Comparison of ENCODE assay signal across 33 mouse cellular contexts in the genomic region with DNA sequence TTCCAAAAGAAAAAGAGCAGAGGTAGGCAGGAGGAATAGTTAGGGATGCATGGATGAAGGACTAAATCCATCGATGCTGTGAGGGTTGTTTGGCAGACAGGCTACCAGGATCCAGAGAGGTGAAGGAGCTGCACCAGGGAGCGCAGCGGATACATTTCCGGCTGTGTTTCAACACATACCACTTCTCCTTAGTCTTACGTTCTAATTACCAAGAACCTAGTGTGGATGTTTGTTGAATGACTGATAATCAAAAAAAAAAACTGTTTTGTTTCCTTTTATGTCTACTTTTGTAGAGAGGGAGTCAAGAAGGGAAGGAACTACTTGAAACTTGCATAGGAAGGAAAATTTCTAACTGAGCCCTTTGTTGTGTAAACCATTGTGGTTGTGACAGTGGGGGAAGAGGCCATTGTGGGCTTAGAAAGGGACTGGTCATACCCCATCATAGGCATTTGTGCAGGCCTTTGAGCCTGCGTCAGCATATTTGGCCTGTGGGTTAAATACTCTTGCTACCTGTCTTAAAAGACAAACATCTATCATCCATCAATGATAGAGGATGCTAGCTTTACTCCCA. TPM values are rescaled to one million over a fixed set of nuclear protein-coding genes. Genes with fewer than 3 reads are reported as not detected.
DNase-seq lines count a peak whose midpoint lies in the region; ATAC-seq lines count a peak whose summit lies in the region.
"Had no signal": no experiment of that assay in that cellular context is flagged by ENCODE, and none has a peak within 500 bp of the region (broad histone marks: within the 10 kb centered on the region; RNA-seq: fewer than 3 reads in every experiment).

No protein-coding gene starts in this region.

- no peaks in the 10 kb centered on the region for H3K36me3 ChIP-seq in liver, embryonic 13.5 days
- H3K36me3 ChIP-seq in liver, embryonic 11.5 days (ENCODE audit: control insufficient read depth, insufficient read depth, low read length), result no peaks in the 10 kb centered on the region
- no peaks in the 10 kb centered on the region for H3K36me3 ChIP-seq in forebrain, embryonic 15.5 days
- H3K36me3 ChIP-seq in midbrain, embryonic 13.5 days, result no peaks in the 10 kb centered on the region
- no peaks in the 10 kb centered on the region for H3K36me3 ChIP-seq in kidney, embryonic 14.5 days (ENCODE audit: control insufficient read depth, insufficient read depth, low read length)
- H3K36me3 ChIP-seq: G1E; heart, embryonic 15.5 days; hindbrain, embryonic 13.5 days had no signal

- no peaks in the 10 kb centered on the region for H3K9me3 ChIP-seq in liver, embryonic 13.5 days (replicated peaks)
- no peaks in the 10 kb centered on the region for H3K9me3 ChIP-seq in liver, embryonic 11.5 days (ENCODE audit: control insufficient read depth, low read length)
- H3K9me3 ChIP-seq in forebrain, embryonic 15.5 days, result no peaks in the 10 kb centered on the region
- no peaks in the 10 kb centered on the region for H3K9me3 ChIP-seq in midbrain, embryonic 13.5 days
- H3K9me3 ChIP-seq in kidney, embryonic 14.5 days (ENCODE audit: control insufficient read depth, low read length), result no peaks in the 10 kb centered on the region
- H3K9me3 ChIP-seq: G1E; heart, embryonic 15.5 days; hindbrain, embryonic 13.5 days had no signal

- no peak for ATAC-seq in liver, embryonic 13.5 days (ENCODE audit: low read depth)
- no peak for ATAC-seq in liver, embryonic 11.5 days (replicated peaks; ENCODE audit: low FRiP score)
- peak; percentile 62 for ATAC-seq in megakaryocyte, adult 5-6 weeks (ENCODE audit: poor library complexity, severe bottlenecking)
- no peak for ATAC-seq in forebrain, embryonic 15.5 days (replicated peaks)
- no peak for ATAC-seq in midbrain, embryonic 13.5 days
- no peak for ATAC-seq in kidney, embryonic 14.5 days (ENCODE audit: low FRiP score, low TSS enrichment)
- ATAC-seq: forebrain, embryonic 14.5 days; intestine, embryonic 16.5 days; midbrain, embryonic 16.5 days had no signal

- H3K9ac ChIP-seq in liver, embryonic 13.5 days, result no peak overlapping the region
- no peak overlapping the region for H3K9ac ChIP-seq in liver, embryonic 11.5 days (ENCODE audit: low read depth, low read length)
- no peak overlapping the region for H3K9ac ChIP-seq in forebrain, embryonic 15.5 days (replicated peaks)
- no peak overlapping the region for H3K9ac ChIP-seq in midbrain, embryonic 13.5 days (replicated peaks)
- H3K9ac ChIP-seq in kidney, embryonic 14.5 days (ENCODE audit: low read depth, low read length), result no peak overlapping the region
- H3K9ac ChIP-seq: heart, embryonic 15.5 days; hindbrain, embryonic 13.5 days had no signal

- peak overlapping the region; percentile 15; the same call in 1 of the 2 replicates for H3K27ac ChIP-seq in liver, embryonic 13.5 days
- no peak overlapping the region for H3K27ac ChIP-seq in liver, embryonic 11.5 days (ENCODE audit: low read depth, low read length)
- peak overlapping the region; percentile 5; the same call in 1 of the 2 replicates for H3K27ac ChIP-seq in brown adipose tissue, adult 24 weeks (replicated peaks; ENCODE audit: low read depth, low read length)
- no peak overlapping the region for H3K27ac ChIP-seq in forebrain, embryonic 15.5 days (replicated peaks)
- no peak overlapping the region for H3K27ac ChIP-seq in midbrain, embryonic 13.5 days
- H3K27ac ChIP-seq in kidney, embryonic 14.5 days (ENCODE audit: low read depth, low read length), result no peak overlapping the region
- H3K27ac ChIP-seq: heart, embryonic 15.5 days; hindbrain, embryonic 13.5 days; layer of hippocampus, adult 2 months; stomach, postnatal 0 days had no signal

- H3K4me2 ChIP-seq in liver, embryonic 13.5 days, result no peak overlapping the region
- H3K4me2 ChIP-seq in liver, embryonic 11.5 days, result no peak overlapping the region
- H3K4me2 ChIP-seq in forebrain, embryonic 15.5 days (replicated peaks), result no peak overlapping the region
- H3K4me2 ChIP-seq in midbrain, embryonic 13.5 days (replicated peaks), result no peak overlapping the region
- no peak overlapping the region for H3K4me2 ChIP-seq in kidney, embryonic 14.5 days (replicated peaks; ENCODE audit: low read depth, low read length)
- H3K4me2 ChIP-seq: heart, embryonic 15.5 days; hindbrain, embryonic 13.5 days had no signal

- no peak overlapping the region for H3K4me3 ChIP-seq in liver, embryonic 13.5 days (replicated peaks)
- H3K4me3 ChIP-seq in liver, embryonic 11.5 days (ENCODE audit: low read depth, low read length), result no peak overlapping the region
- H3K4me3 ChIP-seq in brown adipose tissue, adult 24 weeks (ENCODE audit: insufficient read depth, low read depth, low read length), result no peak overlapping the region
- no peak overlapping the region for H3K4me3 ChIP-seq in forebrain, embryonic 15.5 days
- H3K4me3 ChIP-seq in midbrain, embryonic 13.5 days (replicated peaks), result no peak overlapping the region
- no peak overlapping the region for H3K4me3 ChIP-seq in kidney, embryonic 14.5 days (ENCODE audit: low read length)
- H3K4me3 ChIP-seq: heart, embryonic 15.5 days; hindbrain, embryonic 13.5 days; layer of hippocampus, adult 2 months had no signal

- 66% methylated on average over 6 of the region's 6 CpGs for WGBS in liver, embryonic 13.5 days (ENCODE audit: insufficient replicate concordance)
- WGBS in liver, embryonic 11.5 days, result 70% methylated on average over 6 of the region's 6 CpGs
- WGBS in forebrain, embryonic 15.5 days, result 79% methylated on average over 6 of the region's 6 CpGs
- WGBS in midbrain, embryonic 13.5 days, result 87% methylated on average over 6 of the region's 6 CpGs
- WGBS in kidney, embryonic 14.5 days, result 87% methylated on average over 6 of the region's 6 CpGs

- DNase-seq in liver, embryonic 13.5 days, result no peak
- DNase-seq in liver, embryonic 11.5 days (ENCODE audit: low spot score), result no peak
- peak; percentile 76 for DNase-seq in 416B (ENCODE audit: low read depth)
- DNase-seq: adrenal gland, adult 2 months; cerebellum, adult 2 months; cerebellum, postnatal 36 days; gastrocnemius, postnatal 25 days; heart, postnatal 36 days; kidney, adult 9 months; kidney, postnatal 25 days; right cerebral cortex, adult 18-20 months; right cerebral cortex, postnatal 4 days; thymus, postnatal 4 days had no signal

- no peaks in the 10 kb centered on the region for H3K27me3 ChIP-seq in liver, embryonic 13.5 days
- no peaks in the 10 kb centered on the region for H3K27me3 ChIP-seq in liver, embryonic 11.5 days (replicated peaks; ENCODE audit: control insufficient read depth, insufficient read depth, low read length)
- no peaks in the 10 kb centered on the region for H3K27me3 ChIP-seq in forebrain, embryonic 15.5 days
- no peaks in the 10 kb centered on the region for H3K27me3 ChIP-seq in midbrain, embryonic 13.5 days
- H3K27me3 ChIP-seq in kidney, embryonic 14.5 days (ENCODE audit: control insufficient read depth, insufficient read depth, low read length), result no peaks in the 10 kb centered on the region
- H3K27me3 ChIP-seq: heart, embryonic 15.5 days; hindbrain, embryonic 13.5 days had no signal

- no peaks in the 10 kb centered on the region for H3K4me1 ChIP-seq in liver, embryonic 13.5 days (replicated peaks)
- no peaks in the 10 kb centered on the region for H3K4me1 ChIP-seq in liver, embryonic 11.5 days (replicated peaks; ENCODE audit: control insufficient read depth, insufficient read depth, low read length)
- no peaks in the 10 kb centered on the region for H3K4me1 ChIP-seq in brown adipose tissue, adult 24 weeks (ENCODE audit: control insufficient read depth, insufficient read depth, insufficient read length, low read length)
- no peaks in the 10 kb centered on the region for H3K4me1 ChIP-seq in forebrain, embryonic 15.5 days
- no peaks in the 10 kb centered on the region for H3K4me1 ChIP-seq in midbrain, embryonic 13.5 days (replicated peaks)
- H3K4me1 ChIP-seq in kidney, embryonic 14.5 days (ENCODE audit: control insufficient read depth, insufficient read depth, low read length), result no peaks in the 10 kb centered on the region
- H3K4me1 ChIP-seq: heart, embryonic 15.5 days; hindbrain, embryonic 13.5 days had no signal

RNA-seq across cellular contexts. Expression of a gene that starts 0.8 kb away (rescaled TPM):
- not detected in 2 replicates for polyA plus RNA-seq in liver, embryonic 13.5 days (2015; fragmentation: Nextera tagmentation; extraction: Ambion mirVana)
- not detected in 2 replicates for polyA plus RNA-seq in liver, embryonic 11.5 days (2014; fragmentation: Nextera tagmentation; extraction: Ambion mirVana)
- not detected in 2 replicates for polyA plus RNA-seq in brown adipose tissue, adult 24 weeks (2012; ENCODE audit: insufficient read depth, insufficient read length, missing spikeins)
- total RNA-seq in megakaryocyte, adult 5-6 weeks (2015), result 9.8 and 11.2 TPM in 2 replicates
- 0.81 and 2.3 TPM in 2 replicates for total RNA-seq in megakaryocyte, adult 5-6 weeks (2017)
- not detected in 2 replicates for polyA plus RNA-seq in forebrain, embryonic 15.5 days (2015; fragmentation: Nextera tagmentation; extraction: Ambion mirVana)
- not detected in 2 replicates for polyA plus RNA-seq in midbrain, embryonic 13.5 days (2015; fragmentation: Nextera tagmentation; extraction: Ambion mirVana)
- not detected in 2 replicates for polyA plus RNA-seq in kidney, embryonic 14.5 days (2014; fragmentation: Nextera tagmentation; extraction: Ambion mirVana)
- total RNA-seq: adrenal gland, adult 2 months; adrenal gland, postnatal 4 days; CH12.LX; G1E; gastrocnemius, postnatal 25 days; heart, postnatal 36 days; layer of hippocampus, adult 2 months; layer of hippocampus, postnatal 25 days; megakaryocyte-erythroid progenitor cell, adult 5-6 weeks had no signal
- polyA plus RNA-seq: adrenal gland, adult 2 months; cerebellum, adult 2 months; embryonic facial prominence, embryonic 14.5 days; forebrain, embryonic 14.5 days; G1E; heart, embryonic 15.5 days; hindbrain, embryonic 13.5 days; intestine, embryonic 16.5 days; limb, embryonic 11.5 days; midbrain, embryonic 16.5 days; neural tube, embryonic 14.5 days; stomach, postnatal 0 days had no signal

RNA-seq across cellular contexts. Expression of a gene that starts 0.9 kb away (rescaled TPM):
- 1.8 TPM in 2 replicates for polyA plus RNA-seq in liver, embryonic 13.5 days (2015; fragmentation: Nextera tagmentation; extraction: Ambion mirVana)
- 1.8 and 1.9 TPM in 2 replicates for polyA plus RNA-seq in liver, embryonic 11.5 days (2014; fragmentation: Nextera tagmentation; extraction: Ambion mirVana)
- polyA plus RNA-seq in brown adipose tissue, adult 24 weeks (2012; ENCODE audit: insufficient read depth, insufficient read length, missing spikeins), result 4.6 and 6.0 TPM in 2 replicates
- 209 and 227 TPM in 2 replicates for total RNA-seq in megakaryocyte, adult 5-6 weeks (2015)
- total RNA-seq in megakaryocyte, adult 5-6 weeks (2017), result 286 and 332 TPM in 2 replicates
- polyA plus RNA-seq in forebrain, embryonic 15.5 days (2015; fragmentation: Nextera tagmentation; extraction: Ambion mirVana), result 0.96 and 1.0 TPM in 2 replicates
- 0.58 and 0.71 TPM in 2 replicates for polyA plus RNA-seq in midbrain, embryonic 13.5 days (2015; fragmentation: Nextera tagmentation; extraction: Ambion mirVana)
- polyA plus RNA-seq in kidney, embryonic 14.5 days (2014; fragmentation: Nextera tagmentation; extraction: Ambion mirVana), result 0.14 and 0.54 TPM in 2 replicates

RNA-seq across cellular contexts. Expression of a gene that starts 59.5 kb away (rescaled TPM):
- polyA plus RNA-seq in liver, embryonic 13.5 days (2015; fragmentation: Nextera tagmentation; extraction: Ambion mirVana), result not detected in 2 replicates
- not detected in 2 replicates for polyA plus RNA-seq in liver, embryonic 11.5 days (2014; fragmentation: Nextera tagmentation; extraction: Ambion mirVana)
- polyA plus RNA-seq in brown adipose tissue, adult 24 weeks (2012; ENCODE audit: insufficient read depth, insufficient read length, missing spikeins), result 0.48 and 2.6 TPM in 2 replicates
- total RNA-seq in megakaryocyte, adult 5-6 weeks (2015), result not detected in 2 replicates
- not detected in 2 replicates for total RNA-seq in megakaryocyte, adult 5-6 weeks (2017)
- polyA plus RNA-seq in forebrain, embryonic 15.5 days (2015; fragmentation: Nextera tagmentation; extraction: Ambion mirVana), result not detected in 2 replicates
- not detected in 2 replicates for polyA plus RNA-seq in midbrain, embryonic 13.5 days (2015; fragmentation: Nextera tagmentation; extraction: Ambion mirVana)
- 0.14 TPM in 1 of 2 replicates, not detected in the other for polyA plus RNA-seq in kidney, embryonic 14.5 days (2014; fragmentation: Nextera tagmentation; extraction: Ambion mirVana)
- polyA plus RNA-seq: forebrain, embryonic 14.5 days; midbrain, embryonic 16.5 days; neural tube, embryonic 14.5 days had no signal

Comparison
In these comparisons a context has a peak if more than half of its experiments do, and no peak if none do; other contexts are left out.
1. H3K27ac ChIP-seq: peak in liver, embryonic 13.5 days (single experiment) and brown adipose tissue, adult 24 weeks (single experiment); none in liver, embryonic 11.5 days (single experiment), forebrain, embryonic 15.5 days (single experiment), midbrain, embryonic 13.5 days (single experiment) and kidney, embryonic 14.5 days (single experiment).